Mouse (Mus musculus): ENCODE measurements around the gene Sf3b3. TPM values are rescaled to one million over a fixed set of nuclear protein-coding genes. Genes with fewer than 3 reads are reported as not detected.

The Sf3b3 gene
- total and polyA plus RNA-seq, 3 experiments: 167 to 224 (median 170) TPM

DNA sequence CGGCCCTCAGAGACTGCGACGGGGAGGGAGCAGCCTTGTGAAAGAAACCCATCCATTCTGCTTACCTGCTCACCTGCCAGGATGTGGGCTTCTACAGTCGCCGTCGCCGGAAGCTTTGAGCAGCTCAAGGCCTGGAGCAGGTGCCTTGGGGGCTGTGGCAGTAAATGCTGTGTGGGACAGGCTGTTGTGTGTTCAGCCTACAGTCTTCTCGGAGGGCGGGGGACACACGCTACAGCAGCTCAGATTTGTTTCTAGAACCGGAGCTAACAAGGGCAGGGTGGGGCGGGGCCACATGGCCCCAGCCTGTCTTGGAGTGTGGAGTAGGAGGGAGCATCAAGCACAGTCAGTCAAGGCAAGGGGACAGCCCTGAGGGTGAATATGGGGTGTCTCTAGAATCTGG lies 40.9 kb downstream of the Sf3b3 start, which contains the start of gene Il34:
Il34 (minus strand) TSS at position 256 of the 400 bp plus-strand sequence.
- no peak within 1 kb of the TSS for H3K27ac ChIP-seq (ENCODE audit: control insufficient read depth, low read depth, low read length)
- H3K4me3 ChIP-seq (ENCODE audit: control insufficient read depth in 1 of 2, insufficient read depth in 1 of 2, low read depth in 2 of 2, low read length in 2 of 2): no peak within 1 kb of the TSS

DNA sequence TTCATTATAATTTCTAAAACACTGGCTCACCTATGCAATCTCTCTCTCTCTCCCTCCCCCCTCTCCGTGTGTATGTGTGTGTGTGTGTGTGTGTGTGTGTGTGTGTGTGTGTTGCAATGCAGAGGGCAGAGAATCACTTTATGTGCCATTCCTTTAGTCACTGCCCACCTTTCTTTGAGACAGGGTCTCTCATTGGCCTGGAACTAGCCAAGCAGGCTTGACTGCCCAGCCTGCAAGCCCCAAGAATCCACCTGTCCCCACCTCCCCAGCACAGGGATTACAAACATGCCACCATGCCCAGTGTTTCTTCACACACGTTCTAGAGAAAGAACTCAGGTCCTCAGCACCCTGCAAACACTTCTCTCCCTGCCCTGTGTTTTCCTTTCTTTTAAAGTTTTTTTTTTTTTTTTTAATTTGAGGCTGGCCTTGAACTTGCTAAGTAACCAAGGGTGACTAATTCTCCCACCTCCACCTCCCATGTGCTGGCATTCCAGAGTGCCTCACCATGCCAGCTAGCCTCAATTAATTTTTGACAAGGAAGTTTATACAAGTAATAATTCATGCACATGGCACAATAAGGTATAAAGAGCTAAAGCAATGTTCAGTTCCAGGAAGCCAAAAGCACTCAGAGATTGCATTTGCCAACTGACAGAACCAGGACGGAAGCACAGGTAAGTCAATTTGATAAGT lies 41.6 kb downstream of the Sf3b3 start:
- no peaks in the 10 kb centered on the region for H3K9me3 ChIP-seq (replicated peaks; ENCODE audit: insufficient read depth, low read length)
- H3K79me2 ChIP-seq (ENCODE audit: control insufficient read depth, insufficient read depth, low read length, poor library complexity): no peaks in the 10 kb centered on the region
- H3K36me3 ChIP-seq (ENCODE audit: control insufficient read depth in 1 of 2, insufficient read depth in 2 of 2, low read length in 2 of 2): peaks cover 0 to under 1% of the 10 kb centered on the region in 2 experiments; a peak in 2 of 4 replicates
- H3K27ac ChIP-seq (ENCODE audit: control insufficient read depth, low read depth, low read length): no peak overlapping the region
- TF ChIP-seq CHD1 (IDR thresholded peaks at IDR 0.05; ENCODE audit: low read depth, low read length) (no peak), POLR2A (IDR thresholded peaks at IDR 0.05; ENCODE audit: control insufficient read depth in 1 of 2, insufficient read depth in 1 of 2, low read depth in 1 of 2, low read length in 2 of 2, poor library complexity in 1 of 2) (no peak)
- no peak overlapping the region for H3K4me3 ChIP-seq (ENCODE audit: control insufficient read depth in 1 of 2, insufficient read depth in 1 of 2, low read depth in 2 of 2, low read length in 2 of 2)
- no peaks in the 10 kb centered on the region for H3K4me1 ChIP-seq (ENCODE audit: control insufficient read depth in 1 of 2, insufficient read depth in 2 of 2, low read length in 2 of 2)
- no peak overlapping the region for H3K9ac ChIP-seq (ENCODE audit: control insufficient read depth, low read depth, low read length, poor library complexity, severe bottlenecking)
- 0 out of 4 replicates have a peak, but pooled peaks cover 0 to 4% of the 10 kb centered on the region in 2 experiments for H3K27me3 ChIP-seq (ENCODE audit: control insufficient read depth in 1 of 2, insufficient read depth in 2 of 2, low read length in 2 of 2)
- no peak for DNase-seq (ENCODE audit: low read depth, low spot score)

More for the DNA sequence above, 40.9 kb downstream of the Sf3b3 start, which contains the start of gene Il34:
- no peaks in the 10 kb centered on the region for H3K9me3 ChIP-seq (replicated peaks; ENCODE audit: insufficient read depth, low read length)
- H3K9ac ChIP-seq (ENCODE audit: control insufficient read depth, low read depth, low read length, poor library complexity, severe bottlenecking): no peak within 1 kb of the TSS
- TF ChIP-seq NRF1 (IDR thresholded peaks at IDR 0.05; ENCODE audit: insufficient read depth, low read depth, low read length, poor library complexity, severe bottlenecking): no peak
- TF ChIP-seq E2F4 (IDR thresholded peaks at IDR 0.05; ENCODE audit: borderline replicate concordance, low read depth, low read length): no peak
- TF ChIP-seq MXI1 (IDR thresholded peaks at IDR 0.05; ENCODE audit: low read depth, low read length): no peak
- TF ChIP-seq POLR2AphosphoS5 (IDR thresholded peaks at IDR 0.05; ENCODE audit: borderline replicate concordance, low read depth, low read length): no peak
- TF ChIP-seq TBP (IDR thresholded peaks at IDR 0.05; ENCODE audit: low read depth, low read length): no peak
- no peak for TF ChIP-seq BHLHE40 (IDR thresholded peaks at IDR 0.05; ENCODE audit: borderline replicate concordance, low read depth, low read length)
- TF ChIP-seq NELFE (IDR thresholded peaks at IDR 0.05; ENCODE audit: low read depth, low read length): no peak
- TF ChIP-seq GABPA (IDR thresholded peaks at IDR 0.05; ENCODE audit: low read depth, low read length): no peak
- TF ChIP-seq MYB (IDR thresholded peaks at IDR 0.05; ENCODE audit: low read depth, low read length): no peak
- TF ChIP-seq USF2 (IDR thresholded peaks at IDR 0.05; ENCODE audit: borderline replicate concordance in 1 of 2, insufficient read depth in 1 of 2, low read depth in 1 of 2, low read length in 2 of 2): no peak
- no peak for TF ChIP-seq GATA1 (IDR thresholded peaks at IDR 0.05; ENCODE audit: low read depth, low read length)
- no peaks in the 10 kb centered on the region for H3K4me1 ChIP-seq (ENCODE audit: control insufficient read depth in 1 of 2, insufficient read depth in 2 of 2, low read length in 2 of 2)
- H3K79me2 ChIP-seq (ENCODE audit: control insufficient read depth, insufficient read depth, low read length, poor library complexity): no peaks in the 10 kb centered on the region
- no peak for DNase-seq (ENCODE audit: low read depth, low spot score)
- peaks cover 0 to 7% of the 10 kb centered on the region in 2 experiments; a peak in 2 of 4 replicates for H3K36me3 ChIP-seq (ENCODE audit: control insufficient read depth in 1 of 2, insufficient read depth in 2 of 2, low read length in 2 of 2)
- H3K27me3 ChIP-seq (ENCODE audit: control insufficient read depth in 1 of 2, insufficient read depth in 2 of 2, low read length in 2 of 2): 0 out of 4 replicates have a peak, but pooled peaks cover 0 to 4% of the 10 kb centered on the region in 2 experiments
